Mouse (Mus musculus) hematopoietic stem cell, adult 5-6 weeks (primary cell): ENCODE data around the gene Inpp4a. TPM values are rescaled to one million over a fixed set of nuclear protein-coding genes. Genes with fewer than 3 reads are reported as not detected.

ENCODE experiments used
- ATAC-seq, 2 experiments: fragments of 125-278 bp in 1 of 2; replicated peaks in 1 of 2; 2 replicates each; pipeline ENCODE4 v1.8.0; 2016 to 2017; ENCODE audit warnings: inconsistent platforms in 2 of 2, mild to moderate bottlenecking in 2 of 2, moderate number of reproducible peaks in 2 of 2, low read depth in 1 of 2, moderate TSS enrichment in 1 of 2; ENCODE audit not compliant: low FRiP score in 2 of 2, poor library complexity in 2 of 2, severe bottlenecking in 2 of 2, insufficient read depth in 1 of 2, low TSS enrichment in 1 of 2
- total RNA-seq: library from RNA; stranded (forward); fragments of 172-1452, 232-1000 nt; gene quantifications from 2 replicates; pipeline ENCODE4 v1.2.3, GENCODE M21; 2017

The Inpp4a gene
- total RNA-seq = 10.1 and 10.3 TPM in 2 replicates

- ATAC-seq = peak; percentile 65 to 87
These were observed at the start of gene Inpp4a for GRCm38 (mm10) chr1:37299540-37300491. TSS of gene Inpp4a (plus strand) at chr1:37299865.

- ATAC-seq = peak in 1 of 2 experiments; percentile 57; a peak in 3 of 4 replicates
These were observed 48.9 kb upstream of the Inpp4a start for GRCm38 (mm10) chr1:37250643-37251310.

- ATAC-seq = no peak
These were observed 41.2 kb upstream of the Inpp4a start for GRCm38 (mm10) chr1:37258443-37258842.

- peak; percentile 80 to 82 for ATAC-seq
These were observed 27.2 kb upstream of the Inpp4a start for GRCm38 (mm10) chr1:37272464-37272863.

GRCm38 (mm10) chr1:37286556-37286955 is 13.1 kb upstream of the Inpp4a start:
- no peak for ATAC-seq

GRCm38 (mm10) chr1:37287748-37288147 is 11.9 kb upstream of the Inpp4a start:
- ATAC-seq = no peak

- ATAC-seq = no peak
These were observed 11.3 kb upstream of the Inpp4a start for GRCm38 (mm10) chr1:37288181-37288935.

GRCm38 (mm10) chr1:37288941-37289340 is 10.7 kb upstream of the Inpp4a start:
- ATAC-seq = no peak

GRCm38 (mm10) chr1:37296414-37296813 is 3.3 kb upstream of the Inpp4a start:
- ATAC-seq = no peak

- no peak for ATAC-seq
These were observed 761 bp upstream of the Inpp4a start for GRCm38 (mm10) chr1:37298904-37299303.

GRCm38 (mm10) chr1:37300650-37301049 is 985 bp downstream of the Inpp4a start:
- ATAC-seq = peak; percentile 47; a peak in 3 of 4 replicates

- ATAC-seq = no peak
These were observed 3.1 kb downstream of the Inpp4a start for GRCm38 (mm10) chr1:37302801-37303200.

- ATAC-seq = no peak
These were observed 6.1 kb downstream of the Inpp4a start for GRCm38 (mm10) chr1:37305691-37306287.

GRCm38 (mm10) chr1:37307586-37307985 is 7.9 kb downstream of the Inpp4a start:
- peak; percentile 73 to 81 for ATAC-seq

- ATAC-seq = 0 out of 4 replicates have a peak, but pooled peaks of 1 of the 2 experiments have one; percentile 7
These were observed 8.5 kb downstream of the Inpp4a start for GRCm38 (mm10) chr1:37308021-37308742.

GRCm38 (mm10) chr1:37308743-37309100 is 9.1 kb downstream of the Inpp4a start:
- ATAC-seq = peak; percentile 43 to 48; a peak in 3 of 4 replicates
